8 mouse cellular contexts compared by ENCODE assay signal in genomic region chr12:86946862-86947574, GRCm38 (mm10). TPM values are rescaled to one million over a fixed set of nuclear protein-coding genes. Genes with fewer than 3 reads are reported as not detected.
DNase-seq lines count a peak whose midpoint lies in the region; ATAC-seq and TF ChIP-seq lines count a peak whose summit lies in the region.

TSS of gene Cipc (plus strand) at chr12:86947043.

- H3K27me3 ChIP-seq in forebrain, embryonic 10.5 days (ENCODE audit: poor library complexity, severe bottlenecking) = no peaks in the 10 kb centered on the region
- H3K27me3 ChIP-seq in heart, embryonic 15.5 days = no peaks in the 10 kb centered on the region
- no peaks in the 10 kb centered on the region for H3K27me3 ChIP-seq in liver, embryonic 14.5 days (ENCODE audit: control insufficient read depth, insufficient read depth, low read length)
- H3K27me3 ChIP-seq in neural tube, embryonic 11.5 days (ENCODE audit: control insufficient read depth, insufficient read depth, low read length) = no peaks in the 10 kb centered on the region
- H3K27me3 ChIP-seq in stomach, postnatal 0 days (ENCODE audit: control insufficient read depth, insufficient read depth, low read length) = no peaks in the 10 kb centered on the region

- peaks cover 64% of the 10 kb centered on the region for H3K4me1 ChIP-seq in forebrain, embryonic 10.5 days
- H3K4me1 ChIP-seq in heart, embryonic 15.5 days (replicated peaks) = peaks cover 39% of the 10 kb centered on the region
- peaks cover 15 to 26% of the 10 kb centered on the region in 2 experiments; a peak in 3 of 4 replicates for H3K4me1 ChIP-seq in liver, embryonic 14.5 days (replicated peaks; ENCODE audit: control insufficient read depth in 2 of 2, insufficient read depth in 2 of 2, low read length in 1 of 2)
- H3K4me1 ChIP-seq in neural tube, embryonic 11.5 days (ENCODE audit: control insufficient read depth, insufficient read depth, low read length) = peaks cover 13% of the 10 kb centered on the region
- 0 out of 2 replicates have a peak, but pooled peaks cover 5% of the 10 kb centered on the region for H3K4me1 ChIP-seq in stomach, postnatal 0 days (replicated peaks; ENCODE audit: control insufficient read depth, insufficient read depth)

- H3K36me3 ChIP-seq in forebrain, embryonic 10.5 days (replicated peaks) = peaks cover 13% of the 10 kb centered on the region
- no peaks in the 10 kb centered on the region for H3K36me3 ChIP-seq in heart, embryonic 15.5 days
- no peaks in the 10 kb centered on the region for H3K36me3 ChIP-seq in liver, embryonic 14.5 days (replicated peaks; ENCODE audit: control insufficient read depth, insufficient read depth, low read depth)
- no peaks in the 10 kb centered on the region for H3K36me3 ChIP-seq in neural tube, embryonic 11.5 days (ENCODE audit: control insufficient read depth, insufficient read depth, low read length)
- H3K36me3 ChIP-seq in stomach, postnatal 0 days (ENCODE audit: control insufficient read depth, insufficient read depth, low read length) = no peaks in the 10 kb centered on the region

- DNase-seq in CD8-positive naive resting alpha-beta T cell, adult 2 months (ENCODE audit: low read depth in 2 of 2, low spot score in 2 of 2) = peak; percentile 93
- DNase-seq in c-Kit-positive CD71-negative TER-119-negative erythroid progenitor cells, embryonic 14.5 days (ENCODE audit: low read depth) = peak; percentile 95
- peak; percentile 99 for DNase-seq in forebrain, embryonic 10.5 days (ENCODE audit: extremely low spot score, low spot score)
- peak; percentile 97 to 100 for DNase-seq in kidney, postnatal 25 days
- peak; percentile 96 to 97 (median 97) for DNase-seq in liver, embryonic 14.5 days (ENCODE audit: low read depth in 3 of 3, low spot score in 3 of 3)
- peak; percentile 98 for DNase-seq in neural tube, embryonic 11.5 days (ENCODE audit: low spot score)
- peak; percentile 99 for DNase-seq in stomach, postnatal 0 days (ENCODE audit: low spot score)

- peak within 1 kb of the TSS; percentile 100 for H3K27ac ChIP-seq in forebrain, embryonic 10.5 days
- H3K27ac ChIP-seq in heart, embryonic 15.5 days = peak within 1 kb of the TSS; percentile 99
- peak within 1 kb of the TSS; percentile 92 for H3K27ac ChIP-seq in liver, embryonic 14.5 days
- peak within 1 kb of the TSS; percentile 99 for H3K27ac ChIP-seq in neural tube, embryonic 11.5 days (ENCODE audit: low read depth, low read length)
- peak within 1 kb of the TSS; percentile 99 for H3K27ac ChIP-seq in stomach, postnatal 0 days (replicated peaks)

- peak within 1 kb of the TSS; percentile 78 for H3K4me3 ChIP-seq in forebrain, embryonic 10.5 days
- peak within 1 kb of the TSS; percentile 67 for H3K4me3 ChIP-seq in heart, embryonic 15.5 days
- H3K4me3 ChIP-seq in liver, embryonic 14.5 days (ENCODE audit: insufficient read depth in 1 of 2, low read depth in 2 of 2, low read length in 2 of 2) = peak within 1 kb of the TSS; percentile 67 to 92
- peak within 1 kb of the TSS; percentile 66 for H3K4me3 ChIP-seq in neural tube, embryonic 11.5 days (ENCODE audit: low read depth, low read length)
- H3K4me3 ChIP-seq in stomach, postnatal 0 days (ENCODE audit: low read depth, low read length) = peak within 1 kb of the TSS; percentile 69

- under 1% methylated on average over 64 of the region's 64 CpGs for WGBS in forebrain, embryonic 10.5 days
- WGBS in heart, embryonic 15.5 days = under 1% methylated on average over 64 of the region's 64 CpGs
- WGBS in liver, embryonic 14.5 days (ENCODE audit: insufficient replicate concordance) = under 1% methylated on average over 64 of the region's 64 CpGs
- WGBS in neural tube, embryonic 11.5 days = under 1% methylated on average over 64 of the region's 64 CpGs
- under 1% methylated on average over 64 of the region's 64 CpGs for WGBS in stomach, postnatal 0 days

- no peaks in the 10 kb centered on the region for H3K9me3 ChIP-seq in forebrain, embryonic 10.5 days
- H3K9me3 ChIP-seq in heart, embryonic 15.5 days (replicated peaks) = no peaks in the 10 kb centered on the region
- no peaks in the 10 kb centered on the region for H3K9me3 ChIP-seq in liver, embryonic 14.5 days (ENCODE audit: control insufficient read depth, low read length)
- H3K9me3 ChIP-seq in neural tube, embryonic 11.5 days (ENCODE audit: control insufficient read depth, low read length) = no peaks in the 10 kb centered on the region
- H3K9me3 ChIP-seq in stomach, postnatal 0 days (ENCODE audit: control insufficient read depth, low read length) = no peaks in the 10 kb centered on the region

- peak; percentile 35 for TF ChIP-seq CTCF in liver, embryonic 14.5 days (IDR thresholded peaks at IDR 0.05; ENCODE audit: low read depth)
- TF ChIP-seq CTCF in stomach, postnatal 0 days (IDR thresholded peaks at IDR 0.05; ENCODE audit: low read depth) = peak; percentile 36

- peak within 1 kb of the TSS; percentile 79 for H3K4me2 ChIP-seq in heart, embryonic 15.5 days
- peak within 1 kb of the TSS; percentile 92 for H3K4me2 ChIP-seq in liver, embryonic 14.5 days (ENCODE audit: low read depth)
- H3K4me2 ChIP-seq in neural tube, embryonic 11.5 days (ENCODE audit: low read depth) = peak within 1 kb of the TSS; percentile 88
- H3K4me2 ChIP-seq in stomach, postnatal 0 days (replicated peaks; ENCODE audit: low read depth) = peak within 1 kb of the TSS; percentile 82

- no peak for TF ChIP-seq EP300 in liver, embryonic 14.5 days (IDR thresholded peaks at IDR 0.05; ENCODE audit: low read depth)
- no peak for TF ChIP-seq EP300 in stomach, postnatal 0 days (optimal IDR thresholded peaks at IDR 0.05)

- H3K9ac ChIP-seq in heart, embryonic 15.5 days = peak within 1 kb of the TSS; percentile 77
- H3K9ac ChIP-seq in liver, embryonic 14.5 days (replicated peaks) = peak within 1 kb of the TSS; percentile 88
- H3K9ac ChIP-seq in neural tube, embryonic 11.5 days (ENCODE audit: low read length) = peak within 1 kb of the TSS; percentile 94
- peak within 1 kb of the TSS; percentile 85 for H3K9ac ChIP-seq in stomach, postnatal 0 days (ENCODE audit: low read length)

- peak; percentile 96 for ATAC-seq in heart, embryonic 15.5 days (replicated peaks; ENCODE audit: insufficient number of reproducible peaks, insufficient read depth, low FRiP score, low read depth)
- peak; percentile 99 for ATAC-seq in liver, embryonic 14.5 days (ENCODE audit: insufficient read depth)
- ATAC-seq in neural tube, embryonic 11.5 days (ENCODE audit: insufficient read depth, low FRiP score, low TSS enrichment) = peak; percentile 96
- peak; percentile 99 for ATAC-seq in stomach, postnatal 0 days (ENCODE audit: low FRiP score, low TSS enrichment)

RNA-seq across cellular contexts. Expression of gene Cipc, which starts in this region (rescaled TPM):
- polyA plus RNA-seq in forebrain, embryonic 10.5 days (2016; fragmentation: Nextera tagmentation; extraction: Ambion mirVana) = 39.1 and 40.4 TPM in 2 replicates
- 18.7 and 23.4 TPM in 2 replicates for polyA plus RNA-seq in heart, embryonic 15.5 days (2015; fragmentation: Nextera tagmentation; extraction: Ambion mirVana)
- polyA plus RNA-seq in liver, embryonic 14.5 days (2012; rRNA removed) = 7.5 and 8.8 TPM in 2 replicates
- 10.0 and 10.7 TPM in 2 replicates for polyA plus RNA-seq in liver, embryonic 14.5 days (2014; fragmentation: Nextera tagmentation; extraction: Ambion mirVana)
- polyA plus RNA-seq in neural tube, embryonic 11.5 days (2014; fragmentation: Nextera tagmentation; extraction: Ambion mirVana) = 40.1 and 42.8 TPM in 2 replicates
- 10.1 and 10.8 TPM in 2 replicates for polyA plus RNA-seq in stomach, postnatal 0 days (2015; fragmentation: Nextera tagmentation; extraction: Ambion mirVana)

Comparison
In these comparisons a context has a peak if more than half of its experiments do, and no peak if none do; other contexts are left out.
1. Peak in every context shown above with its lines: DNase-seq, ATAC-seq, H3K4me3 ChIP-seq and H3K27ac ChIP-seq.